Mouse (Mus musculus): Measurements from ENCODE around the gene Abhd12. TPM values are rescaled to one million over a fixed set of nuclear protein-coding genes. Genes with fewer than 3 reads are reported as not detected.
A peak's percentile ranks its signal among the peaks of the same experiment; 100 is the strongest.

Abhd12 gene
- polyA plus RNA-seq, 1 experiment from 2014 or later, result 109 TPM

GRCm38 (mm10) chr2:150820720-150821119, 83.8 kb downstream of the Abhd12 start:
- WGBS, result 87% methylated on average over 8 of the region's 8 CpGs

GRCm38 (mm10) chr2:150818742-150819141, 85.8 kb downstream of the Abhd12 start:
- WGBS, result 85% methylated on average over 8 of the region's 8 CpGs
- no peaks in the 10 kb centered on the region for H3K9me3 ChIP-seq
- no peak overlapping the region for H3K4me3 ChIP-seq
- no peaks in the 10 kb centered on the region for H3K4me1 ChIP-seq (replicated peaks)
- no peak overlapping the region for H3K9ac ChIP-seq
- H3K4me2 ChIP-seq, result no peak overlapping the region
- H3K36me3 ChIP-seq, result peaks cover 82% of the 10 kb centered on the region
- ATAC-seq (ENCODE audit: low read depth), result no peak
- no peaks in the 10 kb centered on the region for H3K27me3 ChIP-seq
- no peak overlapping the region for H3K27ac ChIP-seq (replicated peaks)

More at GRCm38 (mm10) chr2:150820720-150821119, 83.8 kb downstream of the Abhd12 start:
- Histone ChIP-seq H3K9me3 (no peaks in the 10 kb centered on the region), H3K9ac (no peak overlapping the region), H3K4me2 (no peak overlapping the region), H3K4me3 (no peak overlapping the region), H3K4me1 (replicated peaks) (no peaks in the 10 kb centered on the region), H3K27me3 (no peaks in the 10 kb centered on the region), H3K36me3 (peaks cover 84% of the 10 kb centered on the region), H3K27ac (replicated peaks) (no peak overlapping the region)
- ATAC-seq (ENCODE audit: low read depth), result no peak

DNA sequence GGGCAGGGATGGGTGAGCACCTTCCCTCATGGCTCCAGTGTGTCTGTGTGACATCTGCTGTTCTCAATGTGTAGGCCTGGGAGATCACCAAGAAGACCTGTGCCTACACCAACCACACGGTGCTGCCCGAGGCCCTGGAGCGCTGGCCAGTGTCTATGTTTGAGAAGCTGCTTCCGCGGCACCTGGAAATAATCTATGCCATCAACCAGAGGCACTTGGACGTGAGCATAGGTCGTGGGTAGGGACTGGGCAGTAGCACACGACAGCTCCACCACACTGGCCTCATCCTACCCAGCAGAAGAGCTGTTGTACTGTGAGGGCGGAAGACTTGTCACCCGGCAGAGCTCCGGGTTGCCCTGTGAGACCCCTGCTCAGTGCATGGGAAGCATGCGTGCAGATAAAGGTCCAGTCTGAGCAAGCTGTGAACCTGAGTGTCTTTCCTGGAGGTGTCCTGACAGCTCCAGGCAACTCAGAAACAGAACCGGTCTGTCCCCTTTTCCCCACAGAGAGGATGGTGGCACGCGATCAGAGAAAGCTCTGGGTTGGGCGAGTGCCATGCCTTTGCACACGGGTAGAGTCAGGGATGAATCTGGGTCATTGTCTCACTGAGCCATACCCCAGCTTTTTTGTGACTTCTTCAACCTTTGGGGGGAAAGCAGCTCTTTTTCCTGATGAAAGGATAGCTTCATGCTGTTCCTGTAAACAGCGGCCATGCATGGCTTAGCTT, 87.7 kb downstream of the Abhd12 start:
- Histone ChIP-seq H3K4me1 (replicated peaks) (no peaks in the 10 kb centered on the region), H3K4me2 (no peak overlapping the region), H3K27ac (replicated peaks) (no peak overlapping the region), H3K27me3 (no peaks in the 10 kb centered on the region), H3K36me3 (peaks cover 88% of the 10 kb centered on the region), H3K9ac (no peak overlapping the region), H3K9me3 (no peaks in the 10 kb centered on the region), H3K4me3 (no peak overlapping the region)
- ATAC-seq (ENCODE audit: low read depth), result no peak
- 92% methylated on average over 18 of the region's 18 CpGs for WGBS

- ATAC-seq (ENCODE audit: low read depth), result no peak
Measured at GRCm38 (mm10) chr2:150812816-150813215, 91.7 kb downstream of the Abhd12 start.

GRCm38 (mm10) chr2:150810603-150811002, 93.9 kb downstream of the Abhd12 start:
- H3K9me3 ChIP-seq, result no peaks in the 10 kb centered on the region
- no peak overlapping the region for H3K4me2 ChIP-seq
- no peaks in the 10 kb centered on the region for H3K27me3 ChIP-seq
- no peak overlapping the region for H3K4me3 ChIP-seq
- peaks cover 88% of the 10 kb centered on the region for H3K36me3 ChIP-seq
- ATAC-seq (ENCODE audit: low read depth), result no peak
- 91% methylated on average over 5 of the region's 5 CpGs for WGBS
- H3K9ac ChIP-seq, result no peak overlapping the region
- H3K4me1 ChIP-seq (replicated peaks), result no peaks in the 10 kb centered on the region
- no peak overlapping the region for H3K27ac ChIP-seq (replicated peaks)

More at GRCm38 (mm10) chr2:150812816-150813215, 91.7 kb downstream of the Abhd12 start:
- Histone ChIP-seq H3K4me3 (no peak overlapping the region), H3K36me3 (peaks cover 90% of the 10 kb centered on the region), H3K9ac (no peak overlapping the region), H3K27me3 (no peaks in the 10 kb centered on the region), H3K9me3 (no peaks in the 10 kb centered on the region), H3K4me1 (replicated peaks) (no peaks in the 10 kb centered on the region), H3K27ac (replicated peaks) (no peak overlapping the region), H3K4me2 (no peak overlapping the region)
- WGBS, result 92% methylated on average over 6 of the region's 6 CpGs

GRCm38 (mm10) chr2:150808812-150809211, 95.7 kb downstream of the Abhd12 start:
- Histone ChIP-seq H3K36me3 (peaks cover 84% of the 10 kb centered on the region), H3K9ac (no peak overlapping the region), H3K4me3 (no peak overlapping the region), H3K27me3 (no peaks in the 10 kb centered on the region), H3K4me2 (no peak overlapping the region), H3K4me1 (replicated peaks) (no peaks in the 10 kb centered on the region), H3K27ac (replicated peaks) (no peak overlapping the region), H3K9me3 (no peaks in the 10 kb centered on the region)
- 0 out of 2 replicates have a peak, but pooled peaks have one; percentile 11 for ATAC-seq (ENCODE audit: low read depth)
- WGBS, result 92% methylated on average over 6 of the region's 6 CpGs

- H3K4me2 ChIP-seq, result no peak overlapping the region
- WGBS, result 69% methylated on average over 6 of the region's 6 CpGs
- no peaks in the 10 kb centered on the region for H3K9me3 ChIP-seq
- peak; percentile 79 for ATAC-seq (ENCODE audit: low read depth)
- H3K4me3 ChIP-seq, result no peak overlapping the region
- no peak overlapping the region for H3K9ac ChIP-seq
- peaks cover 81% of the 10 kb centered on the region for H3K36me3 ChIP-seq
- no peaks in the 10 kb centered on the region for H3K27me3 ChIP-seq
- H3K27ac ChIP-seq (replicated peaks), result peak overlapping the region; percentile 49; the same call in 1 of the 2 replicates
- H3K4me1 ChIP-seq (replicated peaks), result no peaks in the 10 kb centered on the region
Measured at GRCm38 (mm10) chr2:150808381-150808780, 96.2 kb downstream of the Abhd12 start.

- Histone ChIP-seq H3K36me3 (peaks cover 70% of the 10 kb centered on the region), H3K9me3 (no peaks in the 10 kb centered on the region), H3K27me3 (no peaks in the 10 kb centered on the region), H3K9ac (no peak overlapping the region), H3K4me1 (replicated peaks) (no peaks in the 10 kb centered on the region), H3K4me2 (no peak overlapping the region), H3K27ac (replicated peaks) (no peak overlapping the region), H3K4me3 (no peak overlapping the region)
- 100% methylated on average over 1 of the region's 1 CpGs for WGBS
- no peak for ATAC-seq (ENCODE audit: low read depth)
Measured at GRCm38 (mm10) chr2:150803035-150803434, 101.5 kb downstream of the Abhd12 start.

DNA sequence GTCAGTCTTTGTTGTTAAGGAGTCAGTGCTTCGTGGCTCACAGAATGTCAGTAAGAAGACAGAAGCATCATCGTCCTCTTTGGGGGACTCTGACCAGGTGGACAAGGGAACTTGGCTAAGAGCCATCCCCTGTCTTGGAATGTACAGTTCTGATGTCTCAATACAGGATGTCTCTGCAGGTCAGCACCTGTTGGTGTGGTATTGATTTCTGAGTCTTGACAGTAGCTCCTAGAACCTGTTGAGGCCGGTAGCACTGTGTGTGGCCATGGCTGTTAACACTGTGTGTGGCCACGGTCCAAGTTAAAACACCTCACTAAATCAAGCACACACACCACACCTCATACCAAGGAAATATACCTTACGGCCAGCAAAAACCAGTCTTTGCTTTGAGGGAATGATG, 103.9 kb downstream of the Abhd12 start:
- H3K27me3 ChIP-seq, result no peaks in the 10 kb centered on the region
- H3K36me3 ChIP-seq, result peaks cover 66% of the 10 kb centered on the region
- ATAC-seq (ENCODE audit: low read depth), result no peak
- no peak overlapping the region for H3K4me3 ChIP-seq
- H3K9ac ChIP-seq, result no peak overlapping the region
- no peak overlapping the region for H3K27ac ChIP-seq (replicated peaks)
- H3K9me3 ChIP-seq, result no peaks in the 10 kb centered on the region
- WGBS, result 92% methylated on average over 5 of the region's 5 CpGs
- no peak overlapping the region for H3K4me2 ChIP-seq
- no peaks in the 10 kb centered on the region for H3K4me1 ChIP-seq (replicated peaks)

- no peak overlapping the region for H3K27ac ChIP-seq (replicated peaks)
- WGBS, result 85% methylated on average over 7 of the region's 7 CpGs
Measured at GRCm38 (mm10) chr2:150798084-150798483, 106.5 kb downstream of the Abhd12 start.

GRCm38 (mm10) chr2:150793320-150793719, 111.2 kb downstream of the Abhd12 start:
- Histone ChIP-seq H3K4me1 (replicated peaks) (peaks cover 25% of the 10 kb centered on the region), H3K9ac (no peak overlapping the region), H3K27ac (replicated peaks) (no peak overlapping the region), H3K4me3 (no peak overlapping the region), H3K4me2 (no peak overlapping the region), H3K27me3 (no peaks in the 10 kb centered on the region), H3K9me3 (no peaks in the 10 kb centered on the region), H3K36me3 (peaks cover 27% of the 10 kb centered on the region)
- 70% methylated on average over 4 of the region's 4 CpGs for WGBS
- no peak for ATAC-seq (ENCODE audit: low read depth)

More at GRCm38 (mm10) chr2:150798084-150798483, 106.5 kb downstream of the Abhd12 start:
- ATAC-seq (ENCODE audit: low read depth), result no peak
- Histone ChIP-seq H3K36me3 (peaks cover 54% of the 10 kb centered on the region), H3K4me2 (no peak overlapping the region), H3K4me1 (replicated peaks) (peaks cover 3% of the 10 kb centered on the region; the same call in 1 of the 2 replicates), H3K9me3 (no peaks in the 10 kb centered on the region), H3K4me3 (no peak overlapping the region), H3K9ac (no peak overlapping the region), H3K27me3 (no peaks in the 10 kb centered on the region)

DNA sequence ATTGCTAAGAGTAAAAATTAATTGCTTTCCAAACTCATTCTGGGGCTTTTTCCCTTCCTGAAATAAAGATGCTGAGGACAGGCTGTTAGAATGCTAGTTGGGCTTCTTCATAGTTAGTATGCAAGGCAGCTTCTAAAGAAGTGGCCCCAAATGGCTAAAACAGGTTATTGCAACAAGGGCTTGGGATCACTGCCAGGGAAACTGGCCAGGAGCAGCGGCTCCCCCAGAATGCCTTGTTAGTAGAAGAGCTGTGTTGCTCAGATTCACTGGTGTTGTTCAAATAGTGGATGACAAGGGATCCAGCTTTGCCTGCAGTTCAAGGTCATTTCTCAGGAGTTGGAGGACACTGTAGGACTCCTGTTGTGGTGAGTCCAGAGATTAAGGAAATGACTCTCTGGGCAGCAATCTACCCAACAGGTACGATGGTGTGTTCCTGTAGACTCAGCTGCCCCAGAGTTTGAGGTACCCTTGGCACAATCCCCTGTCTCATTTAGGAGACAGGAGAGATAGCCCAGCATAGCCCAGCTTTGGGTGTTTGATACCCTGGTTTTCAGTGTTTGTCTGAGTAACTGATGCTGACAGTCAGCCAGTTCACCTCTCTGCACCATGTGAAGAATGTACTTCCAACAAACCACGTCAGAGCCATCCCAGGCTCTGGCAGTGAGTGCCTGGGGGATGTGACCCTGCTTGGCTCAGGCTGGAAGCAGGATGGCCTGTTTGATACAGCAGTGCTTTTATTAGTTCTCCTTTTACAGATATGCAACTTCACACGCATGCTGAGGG, 115.6 kb downstream of the Abhd12 start:
- 56% methylated on average over 4 of the region's 4 CpGs for WGBS
- no peak for ATAC-seq (ENCODE audit: low read depth)
- H3K9me3 ChIP-seq, result no peaks in the 10 kb centered on the region
- peaks cover 8% of the 10 kb centered on the region; the same call in 1 of the 2 replicates for H3K36me3 ChIP-seq
- peak overlapping the region; percentile 11 for H3K4me3 ChIP-seq
- peaks cover 42% of the 10 kb centered on the region for H3K4me1 ChIP-seq (replicated peaks)
- H3K27me3 ChIP-seq, result 0 out of 2 replicates have a peak, but pooled peaks cover 5% of the 10 kb centered on the region
- H3K4me2 ChIP-seq, result peak overlapping the region; percentile 85
- H3K9ac ChIP-seq, result peak overlapping the region; percentile 52; the same call in 1 of the 2 replicates
- H3K27ac ChIP-seq (replicated peaks), result peak overlapping the region; percentile 65

Data from neural tube, embryonic 13.5 days (tissue).